Mouse (Mus musculus): ENCODE results near the gene Hk3.

Gene Hk3

GRCm38 (mm10) chr13:55021194-55021779 lies at the start of gene Hk3:
Hk3 (minus strand) TSS chr13:55021385.
- DNase-seq (ENCODE audit: low read depth, low spot score), result no peak

- no peak for DNase-seq (ENCODE audit: low read depth, low spot score)
These were observed 48.5 kb upstream of the Hk3 start for GRCm38 (mm10) chr13:55069719-55070118.

GRCm38 (mm10) chr13:55063276-55063675 lies 42.1 kb upstream of the Hk3 start:
- no peak for DNase-seq (ENCODE audit: low read depth, low spot score)

- peak; percentile 53 for DNase-seq (ENCODE audit: low read depth, low spot score)
These were observed 36.9 kb upstream of the Hk3 start for GRCm38 (mm10) chr13:55058042-55058441.

GRCm38 (mm10) chr13:55047706-55048105 lies 26.5 kb upstream of the Hk3 start:
- no peak for DNase-seq (ENCODE audit: low read depth, low spot score)

- DNase-seq (ENCODE audit: low read depth, low spot score), result no peak
These were observed 18.8 kb upstream of the Hk3 start for GRCm38 (mm10) chr13:55040016-55040415.

- no peak for DNase-seq (ENCODE audit: low read depth, low spot score)
These were observed 3.0 kb upstream of the Hk3 start for GRCm38 (mm10) chr13:55024215-55024614.

GRCm38 (mm10) chr13:55022715-55023114 lies 1.5 kb upstream of the Hk3 start:
- DNase-seq (ENCODE audit: low read depth, low spot score), result peak; percentile 57

- peak; percentile 11 for DNase-seq (ENCODE audit: low read depth, low spot score)
These were observed 1.1 kb upstream of the Hk3 start for GRCm38 (mm10) chr13:55022256-55022655.

GRCm38 (mm10) chr13:55020051-55020450 lies 1.1 kb downstream of the Hk3 start:
- no peak for DNase-seq (ENCODE audit: low read depth, low spot score)

- DNase-seq (ENCODE audit: low read depth, low spot score), result peak; percentile 17
These were observed 2.0 kb downstream of the Hk3 start for GRCm38 (mm10) chr13:55019181-55019580.

GRCm38 (mm10) chr13:55018700-55019099 lies 2.5 kb downstream of the Hk3 start:
- peak; percentile 49 for DNase-seq (ENCODE audit: low read depth, low spot score)

GRCm38 (mm10) chr13:55017898-55018599 lies 3.1 kb downstream of the Hk3 start:
- DNase-seq (ENCODE audit: low read depth, low spot score), result peak; percentile 61

GRCm38 (mm10) chr13:55017154-55017897 lies 3.9 kb downstream of the Hk3 start:
- no peak for DNase-seq (ENCODE audit: low read depth, low spot score)

GRCm38 (mm10) chr13:55014451-55014850 lies 6.7 kb downstream of the Hk3 start:
- DNase-seq (ENCODE audit: low read depth, low spot score), result no peak

GRCm38 (mm10) chr13:55013702-55014344 lies 7.4 kb downstream of the Hk3 start:
- peak; percentile 41 for DNase-seq (ENCODE audit: low read depth, low spot score)

- peak; percentile 31 for DNase-seq (ENCODE audit: low read depth, low spot score)
These were observed 9.2 kb downstream of the Hk3 start for GRCm38 (mm10) chr13:55011981-55012478.

GRCm38 (mm10) chr13:55011103-55011502 lies 10.1 kb downstream of the Hk3 start:
- no peak for DNase-seq (ENCODE audit: low read depth, low spot score)

- no peak for DNase-seq (ENCODE audit: low read depth, low spot score)
These were observed 12.6 kb downstream of the Hk3 start for GRCm38 (mm10) chr13:55008589-55008988.

- DNase-seq (ENCODE audit: low read depth, low spot score), result no peak
These were observed 14.8 kb downstream of the Hk3 start for GRCm38 (mm10) chr13:55006415-55006742.

GRCm38 (mm10) chr13:55005691-55006414 lies 15.3 kb downstream of the Hk3 start:
- DNase-seq (ENCODE audit: low read depth, low spot score), result no peak

All from CD4-positive, CD25-positive, alpha-beta regulatory T cell, adult 2 months (primary cell).